Comparison of ENCODE assay signal across 24 mouse cellular contexts in the genomic region with DNA sequence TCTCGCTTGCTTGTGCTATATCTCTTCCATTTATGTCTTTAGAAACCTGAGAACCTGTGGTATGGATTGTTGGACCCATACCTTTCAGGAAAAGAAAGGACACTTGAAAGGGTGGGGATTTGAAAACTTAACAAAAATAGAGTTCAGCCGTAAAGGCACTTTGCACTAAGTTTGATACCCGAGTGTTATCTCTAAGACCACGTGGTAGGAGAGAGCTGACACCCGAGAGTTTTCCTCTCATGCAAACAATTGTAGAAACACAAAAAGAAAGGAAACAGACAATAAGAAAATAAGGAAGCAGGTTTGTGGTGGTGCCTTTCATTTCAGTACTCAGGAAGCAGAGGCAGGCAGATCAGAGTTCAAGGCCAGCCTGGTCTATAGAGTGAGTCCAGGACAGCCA. TPM values are rescaled to one million over a fixed set of nuclear protein-coding genes. Genes with fewer than 3 reads are reported as not detected.
A peak's percentile ranks its signal among the peaks of the same experiment; 100 is the strongest.
DNase-seq lines count a peak whose midpoint lies in the region; ATAC-seq and TF ChIP-seq lines count a peak whose summit lies in the region.
"Had no signal": no experiment of that assay in that cellular context is flagged by ENCODE, and none has a peak within 500 bp of the region (broad histone marks: within the 10 kb centered on the region; RNA-seq: fewer than 3 reads in every experiment).

No protein-coding gene starts in this region.

- 55% methylated on average over 5 of the region's 5 CpGs for whole genome bisulfite sequencing in intestine, postnatal 0 days
- 69% methylated on average over 5 of the region's 5 CpGs for WGBS in intestine, embryonic 16.5 days
- WGBS in midbrain, embryonic 11.5 days: 91% methylated on average over 5 of the region's 5 CpGs
- WGBS in midbrain, postnatal 0 days: 82% methylated on average over 5 of the region's 5 CpGs
- 81% methylated on average over 5 of the region's 5 CpGs for WGBS in forebrain, embryonic 11.5 days

- no peak overlapping the region for H3K4me3 ChIP-seq in intestine, postnatal 0 days (ENCODE audit: low read depth, low read length)
- no peak overlapping the region for H3K4me3 ChIP-seq in intestine, embryonic 16.5 days (ENCODE audit: low read length)
- H3K4me3 ChIP-seq in midbrain, embryonic 11.5 days (ENCODE audit: low read depth, low read length): no peak overlapping the region
- H3K4me3 ChIP-seq in midbrain, postnatal 0 days (ENCODE audit: low read depth, low read length): no peak overlapping the region
- H3K4me3 ChIP-seq in forebrain, embryonic 11.5 days (ENCODE audit: low read depth, low read length): no peak overlapping the region
- H3K4me3 ChIP-seq: embryonic facial prominence, embryonic 13.5 days; embryonic facial prominence, embryonic 15.5 days; erythroblast, embryonic 14.5 days; forebrain, embryonic 10.5 days; forebrain, embryonic 13.5 days; forebrain, embryonic 15.5 days had no signal

- H3K36me3 ChIP-seq in intestine, postnatal 0 days (ENCODE audit: control insufficient read depth, insufficient read depth): peaks cover 37% of the 10 kb centered on the region
- 0 out of 2 replicates have a peak, but pooled peaks cover 3% of the 10 kb centered on the region for H3K36me3 ChIP-seq in intestine, embryonic 16.5 days (ENCODE audit: control insufficient read depth, insufficient read depth, low read length)
- H3K36me3 ChIP-seq in midbrain, embryonic 11.5 days (ENCODE audit: control insufficient read depth, insufficient read depth, low read length): no peaks in the 10 kb centered on the region; the same call in 1 of the 2 replicates
- peaks cover 7% of the 10 kb centered on the region; the same call in 1 of the 2 replicates for H3K36me3 ChIP-seq in midbrain, postnatal 0 days (ENCODE audit: insufficient read depth, low read length)
- peaks cover 5% of the 10 kb centered on the region; the same call in 1 of the 2 replicates for H3K36me3 ChIP-seq in forebrain, embryonic 11.5 days (ENCODE audit: control insufficient read depth, insufficient read depth, low read length)

- no peak overlapping the region for H3K9ac ChIP-seq in intestine, postnatal 0 days (ENCODE audit: low read depth, low read length)
- H3K9ac ChIP-seq in intestine, embryonic 16.5 days (ENCODE audit: low read depth, low read length): no peak overlapping the region
- no peak overlapping the region for H3K9ac ChIP-seq in midbrain, embryonic 11.5 days (ENCODE audit: low read length)
- H3K9ac ChIP-seq in midbrain, postnatal 0 days (replicated peaks; ENCODE audit: low read length, poor library complexity, severe bottlenecking): no peak overlapping the region
- H3K9ac ChIP-seq in forebrain, embryonic 11.5 days (ENCODE audit: low read length): no peak overlapping the region
- H3K9ac ChIP-seq: embryonic facial prominence, embryonic 13.5 days; embryonic facial prominence, embryonic 15.5 days; forebrain, embryonic 13.5 days; forebrain, embryonic 15.5 days; forebrain, postnatal 0 days had no signal

- ATAC-seq in intestine, postnatal 0 days: no peak
- ATAC-seq in intestine, embryonic 16.5 days: no peak
- ATAC-seq in midbrain, embryonic 11.5 days (ENCODE audit: low FRiP score): no peak
- ATAC-seq in midbrain, postnatal 0 days (ENCODE audit: low FRiP score): no peak
- peak; percentile 39; the same call in 1 of the 2 replicates for ATAC-seq in megakaryocyte progenitor cell, adult 5-6 weeks (replicated peaks; ENCODE audit: poor library complexity)
- ATAC-seq in forebrain, embryonic 11.5 days (replicated peaks; ENCODE audit: low FRiP score): no peak
- ATAC-seq: forebrain, embryonic 13.5 days; forebrain, embryonic 15.5 days; forebrain, postnatal 0 days; Patski had no signal

- DNase-seq in midbrain, embryonic 11.5 days (ENCODE audit: low spot score, missing footprints): peak; percentile 2
- no peak for DNase-seq in midbrain, postnatal 0 days (ENCODE audit: low spot score)
- no peak for DNase-seq in forebrain, embryonic 11.5 days (ENCODE audit: low spot score)
- DNase-seq: adrenal gland, adult 2 months; adrenal gland, postnatal 10 days; adrenal gland, postnatal 25 days; cerebellum, adult 11 months; cerebellum, adult 18-20 months; cerebellum, adult 8-10 months; cerebellum, adult 9-11 months; cerebellum, postnatal 14 days; cerebellum, postnatal 36 days; embryo, embryonic 11 days; forebrain, postnatal 0 days had no signal

- H3K27me3 ChIP-seq in intestine, postnatal 0 days (replicated peaks; ENCODE audit: control insufficient read depth, insufficient read depth, low read length): no peaks in the 10 kb centered on the region
- no peaks in the 10 kb centered on the region for H3K27me3 ChIP-seq in intestine, embryonic 16.5 days (replicated peaks; ENCODE audit: control insufficient read depth, insufficient read depth, low read length)
- no peaks in the 10 kb centered on the region for H3K27me3 ChIP-seq in midbrain, embryonic 11.5 days (ENCODE audit: control insufficient read depth, insufficient read depth, low read length)
- no peaks in the 10 kb centered on the region for H3K27me3 ChIP-seq in midbrain, postnatal 0 days (ENCODE audit: insufficient read depth, low read length)
- no peaks in the 10 kb centered on the region for H3K27me3 ChIP-seq in forebrain, embryonic 11.5 days (ENCODE audit: control insufficient read depth, insufficient read depth, low read length)
- H3K27me3 ChIP-seq: embryonic facial prominence, embryonic 13.5 days; embryonic facial prominence, embryonic 15.5 days; forebrain, embryonic 13.5 days; forebrain, embryonic 15.5 days; Patski had no signal

- H3K4me1 ChIP-seq in intestine, postnatal 0 days (replicated peaks; ENCODE audit: control insufficient read depth, insufficient read depth, low read length): no peaks in the 10 kb centered on the region
- no peaks in the 10 kb centered on the region for H3K4me1 ChIP-seq in intestine, embryonic 16.5 days (ENCODE audit: control insufficient read depth, insufficient read depth, low read length)
- H3K4me1 ChIP-seq in midbrain, embryonic 11.5 days (ENCODE audit: control insufficient read depth, insufficient read depth, low read length): no peaks in the 10 kb centered on the region
- no peaks in the 10 kb centered on the region for H3K4me1 ChIP-seq in midbrain, postnatal 0 days (ENCODE audit: insufficient read depth, low read length)
- H3K4me1 ChIP-seq in forebrain, embryonic 11.5 days (replicated peaks; ENCODE audit: control insufficient read depth, insufficient read depth, low read length): no peaks in the 10 kb centered on the region
- H3K4me1 ChIP-seq: embryonic facial prominence, embryonic 13.5 days; embryonic facial prominence, embryonic 15.5 days; forebrain, embryonic 10.5 days; forebrain, embryonic 13.5 days; forebrain, embryonic 15.5 days had no signal

- no peaks in the 10 kb centered on the region for H3K9me3 ChIP-seq in intestine, postnatal 0 days (ENCODE audit: control insufficient read depth)
- no peaks in the 10 kb centered on the region for H3K9me3 ChIP-seq in intestine, embryonic 16.5 days (ENCODE audit: control insufficient read depth, low read length)
- no peaks in the 10 kb centered on the region for H3K9me3 ChIP-seq in midbrain, embryonic 11.5 days (ENCODE audit: control insufficient read depth, low read length)
- H3K9me3 ChIP-seq in midbrain, postnatal 0 days (ENCODE audit: low read length): no peaks in the 10 kb centered on the region
- H3K9me3 ChIP-seq in forebrain, embryonic 11.5 days (ENCODE audit: control insufficient read depth, low read length): no peaks in the 10 kb centered on the region
- H3K9me3 ChIP-seq: embryonic facial prominence, embryonic 13.5 days; embryonic facial prominence, embryonic 15.5 days; forebrain, embryonic 10.5 days; forebrain, embryonic 13.5 days; forebrain, embryonic 15.5 days had no signal

- no peak for TF ChIP-seq CTCF in intestine, postnatal 0 days (IDR thresholded peaks at IDR 0.05; ENCODE audit: low read depth)
- TF ChIP-seq CTCF in midbrain, postnatal 0 days (IDR thresholded peaks at IDR 0.05): no peak

- no peak overlapping the region for H3K4me2 ChIP-seq in intestine, postnatal 0 days (replicated peaks; ENCODE audit: low read depth)
- no peak overlapping the region for H3K4me2 ChIP-seq in intestine, embryonic 16.5 days (ENCODE audit: low read depth, low read length)
- no peak overlapping the region for H3K4me2 ChIP-seq in midbrain, embryonic 11.5 days
- H3K4me2 ChIP-seq in midbrain, postnatal 0 days (ENCODE audit: low read depth, low read length, poor library complexity, severe bottlenecking): no peak overlapping the region
- H3K4me2 ChIP-seq in forebrain, embryonic 11.5 days (ENCODE audit: low read depth, low read length, severe bottlenecking): no peak overlapping the region
- H3K4me2 ChIP-seq: embryonic facial prominence, embryonic 13.5 days; embryonic facial prominence, embryonic 15.5 days; forebrain, embryonic 13.5 days; forebrain, embryonic 15.5 days had no signal

- H3K27ac ChIP-seq in intestine, postnatal 0 days (ENCODE audit: low read depth, low read length): peak overlapping the region; percentile 28; the same call in 1 of the 2 replicates
- no peak overlapping the region; the same call in 1 of the 2 replicates for H3K27ac ChIP-seq in intestine, embryonic 16.5 days (ENCODE audit: low read length)
- no peak overlapping the region for H3K27ac ChIP-seq in midbrain, embryonic 11.5 days (ENCODE audit: low read depth, low read length)
- no peak overlapping the region for H3K27ac ChIP-seq in midbrain, postnatal 0 days (ENCODE audit: low read depth, low read length)
- no peak overlapping the region for H3K27ac ChIP-seq in forebrain, embryonic 11.5 days (ENCODE audit: low read depth, low read length)
- H3K27ac ChIP-seq: embryonic facial prominence, embryonic 13.5 days; embryonic facial prominence, embryonic 15.5 days; forebrain, embryonic 10.5 days; forebrain, embryonic 13.5 days; forebrain, embryonic 15.5 days had no signal

RNA-seq across cellular contexts. Expression of a gene that starts 26.0 kb away (rescaled TPM):
- polyA plus RNA-seq in intestine, postnatal 0 days (2015; fragmentation: Nextera tagmentation; extraction: Ambion mirVana): 63.7 and 70.7 TPM in 2 replicates
- polyA plus RNA-seq in intestine, embryonic 16.5 days (2015; fragmentation: Nextera tagmentation; extraction: Ambion mirVana): 51.2 and 55.0 TPM in 2 replicates
- polyA plus RNA-seq in midbrain, embryonic 11.5 days (2014; fragmentation: Nextera tagmentation; extraction: Ambion mirVana): 83.5 and 91.6 TPM in 2 replicates
- total RNA-seq in midbrain, postnatal 0 days (2014; rRNA removed): 136 and 144 TPM in 2 replicates
- 96.2 and 120 TPM in 2 replicates for polyA plus RNA-seq in midbrain, postnatal 0 days (2015; fragmentation: Nextera tagmentation; extraction: Ambion mirVana)
- 159 and 181 TPM in 2 replicates for total RNA-seq in megakaryocyte progenitor cell, adult 5-6 weeks (2015)
- 109 and 135 TPM in 2 replicates for total RNA-seq in megakaryocyte progenitor cell, adult 5-6 weeks (2017)
- polyA plus RNA-seq in forebrain, embryonic 11.5 days (2014; fragmentation: Nextera tagmentation; extraction: Ambion mirVana): 79.2 and 94.7 TPM in 2 replicates
